Mouse (Mus musculus) layer of hippocampus, postnatal 10 days (tissue): ENCODE results near the gene Actl6a. TPM values are rescaled to one million over a fixed set of nuclear protein-coding genes. Genes with fewer than 3 reads are reported as not detected.
"Not testable (repeated sequence)": the region's sequence is repeated elsewhere in the genome, so short reads cannot be mapped to it uniquely, and the experiment has no call there.

ENCODE experiments used
- DNase-seq, 2 experiments: peaks; one replicate each; pipeline ENCODE4 v3.0.0; 2021; ENCODE audit warnings: low spot score in 2 of 2
- total RNA-seq, 2 experiments: library from RNA; stranded (reverse); gene quantifications; 2 replicates each; pipeline ENCODE4 v1.2.3; 2021

The Actl6a gene
- total RNA-seq, 2 experiments from 2014 or later = 18.4 to 20.5 TPM

- DNase-seq = no peak
These were observed 11.9 kb upstream of the Actl6a start for GRCm38 (mm10) chr3:32694211-32694610.

DNA sequence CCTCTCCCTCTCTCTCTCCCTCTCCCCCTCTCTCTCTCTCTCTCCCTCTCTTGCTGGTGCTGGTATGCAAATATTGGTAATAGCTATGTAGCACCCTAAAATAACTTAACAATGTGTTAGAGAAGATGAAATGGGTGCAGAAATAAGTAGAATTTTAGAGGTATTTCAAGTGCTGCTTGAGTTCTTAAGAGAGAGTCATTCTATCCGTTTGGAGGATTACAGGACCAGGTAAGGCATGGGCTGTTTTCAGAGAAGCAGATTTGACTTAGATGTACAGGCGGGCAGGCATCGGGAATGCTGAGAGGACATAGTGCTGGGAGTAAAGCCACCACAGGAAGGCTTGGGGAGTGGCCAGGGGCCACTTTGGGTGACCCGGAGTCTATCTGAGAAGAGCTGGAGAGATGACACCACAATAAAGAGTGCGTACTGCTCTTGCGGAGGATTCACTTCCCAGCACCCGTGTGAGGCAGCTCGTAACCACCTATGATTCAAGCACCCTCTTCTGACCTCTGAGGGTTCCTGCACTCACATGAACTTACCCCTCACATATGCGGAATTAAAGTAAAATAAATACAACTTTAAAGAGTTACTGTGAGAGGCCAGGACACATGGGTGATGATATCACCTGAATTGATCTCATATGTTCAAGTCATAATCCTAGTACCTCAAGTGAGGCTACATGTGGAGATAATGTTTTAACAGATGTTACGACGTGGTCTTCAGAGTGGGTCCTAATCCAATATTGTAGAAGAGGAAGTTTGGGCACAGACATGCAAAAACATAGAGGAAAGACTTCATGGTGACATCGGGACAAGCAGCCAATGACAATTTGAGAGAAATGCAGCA, 11.1 kb upstream of the Actl6a start:
- DNase-seq = no peak

DNA sequence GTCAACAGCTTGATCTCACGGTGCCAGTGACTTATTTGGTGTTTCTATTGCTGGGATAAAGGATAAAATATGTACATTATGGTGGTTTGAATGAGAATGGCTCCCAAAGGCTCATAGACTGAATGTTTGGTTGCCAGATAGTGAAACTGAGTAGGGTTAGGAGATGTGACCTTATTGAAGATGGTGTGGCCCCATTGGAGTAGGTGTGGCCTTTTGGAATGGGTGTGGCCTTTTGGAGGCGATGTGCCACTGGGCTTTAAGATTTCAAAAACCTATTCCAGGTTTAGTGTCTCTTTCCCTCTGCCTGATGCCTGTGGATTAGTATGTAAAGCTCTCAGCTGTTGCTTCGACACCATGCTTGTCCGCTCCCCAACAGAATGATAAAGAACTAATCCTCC, 10.5 kb upstream of the Actl6a start:
- no peak for DNase-seq

DNA sequence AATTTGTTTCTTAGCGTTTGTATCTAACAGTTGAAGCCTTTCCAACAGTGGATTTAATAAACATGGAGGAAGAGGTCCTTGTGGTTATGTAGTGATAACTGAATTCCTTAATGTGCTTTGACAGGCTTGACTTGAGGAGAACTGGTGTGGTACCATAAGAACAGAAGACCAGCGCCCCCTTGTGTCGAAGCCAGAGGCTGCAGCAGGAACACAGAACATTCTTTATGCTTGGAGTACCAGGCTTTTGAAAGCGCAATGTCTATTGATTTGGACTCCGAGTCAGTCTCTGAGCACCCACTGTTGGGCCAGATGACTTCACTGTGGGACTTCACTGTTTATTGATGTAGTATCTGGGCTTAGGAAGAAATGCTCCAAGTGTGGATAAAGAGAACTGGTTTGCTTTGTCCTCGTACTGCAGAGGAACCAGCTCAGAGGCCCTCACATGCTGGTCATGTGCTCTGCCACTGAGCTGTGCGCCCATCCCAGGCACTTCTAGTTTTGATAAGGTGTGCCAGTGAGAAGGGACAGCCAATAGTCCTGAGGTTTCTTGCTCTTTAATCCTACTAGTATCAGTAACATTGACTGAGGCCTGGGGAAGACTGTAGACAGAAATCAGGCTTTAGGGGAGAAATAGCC, 7.8 kb upstream of the Actl6a start:
- peak; percentile 95 to 96 for DNase-seq

DNA sequence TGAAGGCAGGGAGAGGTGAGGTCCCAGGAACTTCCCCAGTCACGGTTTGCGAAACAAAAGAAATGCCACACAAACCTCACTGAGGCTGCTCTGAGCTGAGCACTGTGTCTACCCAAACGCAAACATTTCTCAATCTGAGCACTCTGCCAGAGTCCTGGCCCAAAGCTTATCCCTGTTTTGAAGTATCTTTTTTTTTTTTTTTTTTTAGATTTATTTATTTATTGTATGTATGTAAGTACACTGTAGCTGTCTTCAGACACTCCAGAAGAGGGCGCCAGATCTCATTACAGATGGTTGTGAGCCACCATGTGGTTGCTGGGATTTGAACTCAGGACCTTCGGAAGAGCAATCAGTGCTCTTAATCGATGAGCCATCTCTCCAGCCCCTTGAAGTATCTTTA, 2.1 kb upstream of the Actl6a start:
- DNase-seq = not testable (repeated sequence)

DNA sequence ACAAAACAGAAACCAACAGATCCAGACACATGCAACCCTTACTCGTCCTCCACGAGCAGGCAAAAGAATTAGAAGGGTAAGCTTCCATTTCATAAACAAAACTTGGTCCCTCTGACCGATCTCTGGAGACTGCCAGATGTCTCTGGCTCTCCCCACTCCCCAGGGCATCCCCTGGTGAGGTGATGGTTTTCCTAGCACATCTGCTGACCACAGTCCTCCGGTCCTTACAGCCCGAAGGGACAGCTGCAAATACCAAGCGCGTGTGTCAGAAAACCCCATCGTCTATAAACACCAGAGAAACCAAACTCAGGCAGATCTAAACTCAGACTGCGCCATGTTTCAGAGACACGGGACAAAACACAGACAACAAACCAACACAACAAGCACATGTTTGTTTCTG, 1.5 kb upstream of the Actl6a start:
- DNase-seq = not testable (repeated sequence)

DNA sequence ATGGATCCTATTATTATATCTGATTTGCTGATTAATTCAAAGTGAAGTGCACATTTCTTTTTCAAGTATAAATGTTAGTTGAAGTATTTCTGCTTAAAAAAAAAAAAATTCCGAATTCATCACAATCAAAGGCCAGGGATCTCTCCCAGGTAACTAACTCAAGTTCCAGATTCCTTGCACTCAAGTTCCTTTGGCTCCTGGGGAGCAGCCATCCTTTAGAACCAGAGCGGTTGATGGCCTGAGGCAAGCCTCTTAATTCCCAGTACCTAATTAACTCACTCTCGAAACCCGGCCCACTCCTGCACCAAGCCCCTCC, 1.9 kb downstream of the Actl6a start:
- DNase-seq = no peak

DNA sequence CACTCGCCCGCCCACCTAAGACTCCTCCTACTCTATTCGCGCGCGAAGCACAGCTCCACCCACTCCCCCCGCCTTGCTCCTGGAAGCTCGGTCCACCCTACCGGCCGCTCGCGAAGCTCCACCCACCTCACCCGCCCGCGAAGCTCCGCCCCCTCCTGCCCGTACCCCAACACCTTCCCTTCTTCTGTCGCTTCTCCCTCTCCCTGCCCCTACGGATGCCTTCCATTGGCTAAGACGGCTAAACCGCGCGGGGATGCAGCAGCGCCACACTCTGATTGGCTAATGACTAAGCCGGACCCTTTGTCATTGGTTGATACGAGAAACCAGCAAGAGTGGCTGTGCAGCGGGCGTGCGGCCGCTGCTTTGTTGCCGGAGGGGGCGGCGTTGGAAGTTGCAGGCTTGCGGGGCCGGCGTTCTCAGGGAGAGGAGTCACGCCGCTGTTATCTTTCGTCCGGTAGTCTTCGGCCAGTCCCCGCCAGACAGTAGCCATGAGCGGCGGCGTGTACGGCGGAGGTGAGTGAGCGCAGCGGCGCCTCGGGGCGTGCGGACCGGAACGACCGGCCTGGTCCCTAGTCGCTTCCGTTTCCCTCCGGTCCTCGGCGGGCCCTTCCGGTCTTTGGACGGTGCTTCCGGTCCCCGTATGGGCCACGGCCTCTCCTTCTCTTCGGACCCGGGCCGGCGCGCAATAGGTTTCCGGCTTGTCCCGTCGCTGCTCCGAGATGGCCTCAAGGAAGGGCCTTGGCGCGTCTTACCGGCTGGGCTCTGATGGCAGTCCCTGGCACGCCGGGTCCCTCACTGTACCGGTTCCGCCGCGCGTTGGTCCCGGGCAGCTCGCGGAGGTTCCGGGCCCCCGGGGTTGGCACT, 2.5 kb downstream of the Actl6a start:
- DNase-seq = peak; percentile 95 to 97

DNA sequence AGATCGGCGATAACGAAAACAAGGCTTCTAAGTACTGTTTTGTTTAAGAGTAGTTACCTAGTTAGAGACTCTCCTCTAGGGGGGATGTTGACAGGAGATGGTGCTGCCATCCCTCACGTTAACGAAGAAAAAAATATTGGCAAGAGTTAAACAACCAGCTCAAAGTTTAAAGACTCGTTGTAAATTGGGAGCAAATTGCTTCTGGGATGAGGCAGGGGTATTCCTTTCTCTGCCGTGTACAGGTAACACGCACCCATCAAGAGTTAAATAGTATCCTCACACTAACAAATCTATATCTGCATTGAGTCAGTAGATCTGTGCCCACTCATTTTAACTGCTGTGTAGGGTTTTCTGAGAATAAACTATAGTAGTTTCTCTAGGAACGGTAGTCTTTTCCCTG, 3.3 kb downstream of the Actl6a start:
- no peak for DNase-seq

- no peak for DNase-seq
These were observed 7.6 kb downstream of the Actl6a start for GRCm38 (mm10) chr3:32713711-32714110.

DNA sequence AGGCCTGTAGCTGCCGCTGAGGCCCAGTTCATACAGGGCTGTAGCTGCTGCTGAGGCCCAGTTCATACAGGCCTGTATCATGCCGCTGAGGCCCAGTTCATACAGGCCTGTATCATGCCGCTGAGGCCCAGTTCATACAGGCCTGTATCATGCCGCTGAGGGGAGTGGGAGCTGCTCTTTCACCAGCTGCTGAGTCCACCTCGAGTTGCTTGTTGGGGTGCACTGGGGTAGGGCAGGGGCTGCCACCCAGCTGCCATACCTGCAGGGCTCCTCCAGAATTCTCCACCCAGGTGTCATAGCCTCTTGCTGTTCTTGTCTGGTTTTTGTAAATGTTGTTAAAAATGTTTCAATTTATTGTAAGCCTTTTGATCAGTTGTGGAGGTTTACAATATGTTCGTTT, 11.3 kb downstream of the Actl6a start:
- DNase-seq = not testable (repeated sequence)

DNA sequence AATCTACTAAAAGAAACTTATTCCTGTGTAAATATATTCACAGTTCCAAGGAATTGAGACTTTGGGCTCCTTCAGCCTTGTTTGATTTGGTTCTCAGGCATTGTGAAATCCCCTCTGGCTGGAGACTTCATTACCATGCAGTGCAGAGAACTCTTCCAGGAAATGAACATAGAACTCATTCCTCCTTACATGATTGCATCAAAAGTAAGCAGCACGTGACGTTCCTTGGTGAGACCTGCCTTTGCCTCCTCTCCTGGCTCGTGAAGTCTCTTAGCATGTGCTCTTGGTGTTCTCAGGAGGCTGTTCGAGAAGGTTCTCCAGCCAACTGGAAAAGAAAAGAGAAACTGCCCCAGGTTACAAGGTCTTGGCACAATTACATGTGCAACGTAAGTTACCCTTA, 12.2 kb downstream of the Actl6a start:
- DNase-seq = no peak

- DNase-seq = no peak
These were observed 18.1 kb downstream of the Actl6a start for GRCm38 (mm10) chr3:32724191-32724590.

DNA sequence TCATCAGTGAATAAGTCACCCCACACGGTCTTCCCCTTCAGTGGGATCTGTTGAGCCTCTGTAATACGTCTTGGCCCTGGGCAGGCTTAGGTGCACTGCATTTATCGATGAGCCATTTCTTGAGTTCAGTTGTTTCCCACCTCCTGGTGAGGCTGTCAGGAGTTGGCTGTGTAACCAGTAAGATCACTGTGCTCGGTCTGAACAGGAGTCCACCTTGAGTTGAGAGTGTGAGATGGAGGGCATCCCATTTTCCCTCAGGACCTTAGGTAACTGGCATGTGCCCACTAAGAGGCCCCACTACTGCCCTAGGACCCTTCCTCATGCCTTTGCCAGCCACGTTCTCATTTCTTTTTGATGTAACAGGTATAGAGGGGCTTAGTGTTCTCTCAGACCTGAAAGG, 19.9 kb downstream of the Actl6a start:
- no peak for DNase-seq

DNA sequence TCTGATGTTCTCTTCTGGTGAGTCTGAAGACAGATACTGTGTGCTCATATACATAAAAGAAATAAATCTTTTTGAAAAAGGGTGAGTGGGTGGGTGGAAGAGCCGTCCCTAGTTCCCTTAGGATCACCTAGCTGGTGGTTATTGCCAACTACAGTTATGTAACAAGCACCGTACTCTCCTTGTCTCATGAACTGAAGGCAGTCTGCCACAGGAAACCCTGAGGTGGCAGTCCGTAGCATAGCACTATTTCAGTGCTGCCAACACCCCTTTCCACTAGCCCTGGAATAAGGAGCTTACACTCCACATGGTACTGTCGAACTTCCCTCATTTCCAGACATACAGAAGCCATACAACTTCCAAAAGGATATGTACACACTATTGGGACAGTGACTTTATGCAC, 21.8 kb downstream of the Actl6a start:
- DNase-seq = no peak

DNA sequence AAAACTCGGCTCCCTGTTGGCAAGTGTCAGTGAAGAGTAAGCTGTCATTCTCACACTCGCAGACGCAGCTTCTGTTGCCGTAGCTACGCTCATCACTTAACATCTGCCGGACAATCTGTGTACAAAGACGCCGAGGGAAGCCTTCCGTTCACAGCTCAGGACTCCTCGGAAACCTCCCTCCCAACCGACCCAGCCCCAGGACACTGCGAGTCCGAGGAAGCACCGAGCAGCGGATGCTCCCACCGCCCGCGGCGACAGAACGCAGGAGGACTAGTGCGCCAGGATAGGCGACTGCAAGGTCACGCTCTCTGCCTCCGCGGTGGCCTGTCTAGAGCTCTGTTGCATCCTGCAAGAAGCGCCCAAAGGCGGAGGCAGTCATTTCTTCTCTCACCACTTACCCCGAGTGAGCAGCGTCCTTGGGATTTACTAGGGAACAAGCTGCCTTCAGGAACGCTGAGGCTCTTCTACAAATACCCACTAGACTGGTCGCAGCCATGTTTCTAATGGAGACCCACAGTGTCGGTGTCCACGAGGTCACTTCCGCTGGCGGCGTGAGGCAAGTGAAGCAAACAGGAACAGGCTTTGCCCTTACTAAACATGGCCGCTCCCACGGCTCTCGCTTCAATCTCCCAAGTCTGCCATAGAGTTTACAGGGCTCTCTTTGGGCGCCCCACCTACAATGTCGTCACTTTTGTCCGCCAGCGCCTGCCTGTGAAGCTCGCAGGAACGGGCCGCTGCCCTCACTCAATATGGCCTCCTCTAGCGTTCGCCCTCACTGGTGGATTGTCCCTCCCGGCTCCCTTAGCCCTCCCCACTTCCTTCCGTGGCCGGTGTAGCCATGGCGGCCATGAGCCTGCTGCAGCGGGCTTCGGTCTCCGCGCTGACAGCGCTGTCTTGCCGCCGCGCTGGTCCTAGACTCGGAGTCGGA, 30.4 kb downstream of the Actl6a start, which contains the start of gene Ndufb5:
Ndufb5 (plus strand) TSS at position 747 of the 928 bp plus-strand sequence.
- peak; percentile 97 for DNase-seq

- no peak for DNase-seq
These were observed 31.1 kb downstream of the Actl6a start, which contains the start of gene Mrpl47 for GRCm38 (mm10) chr3:32737172-32737655. Gene Mrpl47 (minus strand): TSS chr3:32737605.

GRCm38 (mm10) chr3:32738549-32738948, 32.5 kb downstream of the Actl6a start:
- DNase-seq = no peak

GRCm38 (mm10) chr3:32742276-32742780, 36.2 kb downstream of the Actl6a start:
- no peak for DNase-seq

DNA sequence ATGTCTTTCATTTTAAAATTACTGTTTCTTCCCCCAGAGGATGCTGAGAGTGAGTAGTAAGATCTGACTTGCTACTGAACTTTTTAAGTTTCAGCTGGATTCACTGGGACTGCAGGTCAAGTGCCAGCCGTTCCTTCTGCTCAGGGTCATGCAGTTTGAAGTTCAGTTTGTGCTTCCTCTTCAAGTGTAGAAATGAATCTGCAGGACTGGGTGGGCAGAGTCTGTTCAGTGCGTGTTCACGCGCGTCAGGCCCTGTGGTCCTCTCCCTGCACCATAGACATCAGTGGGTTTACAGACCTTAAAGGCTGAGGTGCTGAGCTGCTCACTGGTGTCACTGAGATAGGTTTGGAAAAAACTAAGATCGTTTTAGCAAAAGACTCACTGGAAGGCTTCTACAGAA, 38.9 kb downstream of the Actl6a start:
- DNase-seq = no peak
